Mouse (Mus musculus) MEL (cell line): Measurements from ENCODE around the gene Sh3gl3.

ENCODE experiments used
- EP300 ChIP-seq, 2 experiments: IDR thresholded peaks; 2 replicates each; pipeline ENCODE4 v1.6.1; 2011; ENCODE audit warnings: improper control_type of control experiment in 2 of 2, low read length in 2 of 2, low read depth in 1 of 2, mild to moderate bottlenecking in 1 of 2
- SIN3A ChIP-seq: IDR thresholded peaks from 2 replicates; pipeline ENCODE4 v1.6.1; 2012; ENCODE audit warnings: low read length, improper control_type of control experiment, inconsistent platforms

GRCm38 (mm10) chr7:82176192-82176591, 2.6 kb downstream of the Sh3gl3 start:
- no peak for TF ChIP-seq EP300 (IDR thresholded peaks at IDR 0.05; ENCODE audit: low read depth in 1 of 2, low read length in 2 of 2)
- no peak for TF ChIP-seq SIN3A
